Mouse (Mus musculus) stomach, postnatal 0 days (tissue): ENCODE results near the gene Snurf. TPM values are rescaled to one million over a fixed set of nuclear protein-coding genes. Genes with fewer than 3 reads are reported as not detected.

ENCODE experiments used
- ATAC-seq: fragments of 200-750 bp; cut with Nextera tagmentation; 2 replicates; pipeline ENCODE4 v1.8.0; 2017; ENCODE audit not compliant: low FRiP score, low TSS enrichment
- DNase-seq: peaks from one replicate; pipeline ENCODE4 v3.0.0-alpha.2; 2016; ENCODE audit warnings: low spot score
- H3K27ac ChIP-seq: fragments of 300-500 bp; sonication (generic); replicated peaks from 2 replicates; pipeline ENCODE4 v1.5.1; 2014; ENCODE audit warnings: mild to moderate bottlenecking, control low read depth
- H3K27me3 ChIP-seq: fragments of 300-500 bp; sonication (generic); 2 replicates; pipeline ENCODE4 v1.6.1; 2014; ENCODE audit warnings: low read length; ENCODE audit not compliant: control insufficient read depth, insufficient read depth
- H3K36me3 ChIP-seq: fragments of 300-500 bp; sonication (generic); 2 replicates; pipeline ENCODE4 v1.6.1; 2014; ENCODE audit warnings: low read length, mixed read lengths; ENCODE audit not compliant: control insufficient read depth, insufficient read depth
- H3K4me1 ChIP-seq: fragments of 300-500 bp; sonication (generic); replicated peaks from 2 replicates; pipeline ENCODE4 v1.6.1; 2014; ENCODE audit warnings: antibody characterized with exemption; ENCODE audit not compliant: control insufficient read depth, insufficient read depth
- H3K4me2 ChIP-seq: fragments of 300-500 bp; sonication (generic); replicated peaks from 2 replicates; pipeline ENCODE4 v1.6.1; 2014; ENCODE audit warnings: low read depth, mild to moderate bottlenecking, control low read depth, moderate library complexity
- H3K4me3 ChIP-seq: fragments of 300-500 bp; sonication (generic); 2 replicates; pipeline ENCODE4 v1.5.1; 2014; ENCODE audit warnings: low read depth, low read length, control low read depth
- H3K9ac ChIP-seq: fragments of 300-500 bp; sonication (generic); 2 replicates; pipeline ENCODE4 v1.6.1; 2014; ENCODE audit warnings: mild to moderate bottlenecking, low read length, control low read depth, mixed read lengths
- H3K9me3 ChIP-seq: fragments of 300-500 bp; sonication (generic); 2 replicates; pipeline ENCODE4 v1.6.1; 2016; ENCODE audit warnings: low read length; ENCODE audit not compliant: control insufficient read depth
- CTCF ChIP-seq: IDR thresholded peaks from 2 replicates; pipeline ENCODE4 v1.5.1; 2016; ENCODE audit warnings: antibody characterized with exemption, low read depth, mild to moderate bottlenecking, moderate library complexity
- EP300 ChIP-seq: optimal IDR thresholded peaks from 2 replicates; pipeline ENCODE3; 2016; ENCODE audit warnings: antibody characterized with exemption
- WGBS: fragments of 180-500 bp; shearing (Covaris S2); extraction: QIAGEN DNeasy Blood & Tissue Kit; methylation state at CpG from one replicate; pipeline ENCODE4 v1.1.7; 2014; 5-methylcytosine and 5-hydroxymethylcytosine counted together
- polyA plus RNA-seq: library from polyadenylated mRNA; unstranded; fragments of >200 nt; fragmentation: Nextera tagmentation; extraction: Ambion mirVana; gene quantifications from 2 replicates; pipeline ENCODE4 v1.2.1, GENCODE M21; 2015

The Snurf gene
- polyA plus RNA-seq, 1 experiment from 2014 or later, result 16.8 TPM

DNA sequence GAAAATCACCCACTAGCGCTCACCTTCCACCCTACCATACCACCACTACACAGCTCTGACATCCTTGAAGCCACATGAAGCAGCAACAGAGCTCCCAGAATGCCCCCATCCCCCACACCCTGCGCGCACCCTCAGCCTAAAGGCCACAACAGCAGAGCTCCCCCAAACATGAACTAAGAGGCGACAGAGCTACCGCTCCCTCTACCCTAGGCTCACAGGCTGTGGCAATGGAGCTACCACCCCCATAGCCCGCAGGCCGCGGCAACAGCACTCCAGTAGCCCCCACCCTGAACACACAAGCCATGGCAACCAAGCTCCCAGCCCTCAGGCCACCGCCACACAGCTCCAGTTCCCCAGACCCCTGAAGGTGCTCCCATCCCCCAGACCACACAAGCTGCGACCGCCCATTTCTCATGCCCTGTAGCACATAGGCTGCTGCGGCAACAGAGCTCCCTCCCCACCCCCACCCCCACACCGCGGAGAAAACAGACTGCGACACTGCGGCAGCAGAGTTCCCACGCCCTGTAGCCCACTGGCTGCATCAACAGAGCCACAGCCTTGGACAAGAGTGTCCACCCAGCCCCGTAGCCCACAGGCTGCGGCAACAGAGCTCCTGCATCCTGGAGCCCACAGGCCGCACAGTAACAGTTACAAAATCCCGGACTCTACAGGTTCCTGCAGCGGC lies 786 bp downstream of the Snurf start:
- Histone ChIP-seq H3K36me3 (no peaks in the 10 kb centered on the region), H3K9ac (peak overlapping the region; percentile 50), H3K4me3 (peak overlapping the region; percentile 49), H3K27ac (no peak overlapping the region), H3K27me3 (no peaks in the 10 kb centered on the region), H3K4me2 (peak overlapping the region; percentile 68), H3K4me1 (no peaks in the 10 kb centered on the region), H3K9me3 (no peaks in the 10 kb centered on the region)
- WGBS, result 48% methylated on average over 22 of the region's 22 CpGs
- TF ChIP-seq CTCF, result no peak
- TF ChIP-seq EP300, result no peak
- DNase-seq, result peak; percentile 31
- ATAC-seq, result peak; percentile 69

DNA sequence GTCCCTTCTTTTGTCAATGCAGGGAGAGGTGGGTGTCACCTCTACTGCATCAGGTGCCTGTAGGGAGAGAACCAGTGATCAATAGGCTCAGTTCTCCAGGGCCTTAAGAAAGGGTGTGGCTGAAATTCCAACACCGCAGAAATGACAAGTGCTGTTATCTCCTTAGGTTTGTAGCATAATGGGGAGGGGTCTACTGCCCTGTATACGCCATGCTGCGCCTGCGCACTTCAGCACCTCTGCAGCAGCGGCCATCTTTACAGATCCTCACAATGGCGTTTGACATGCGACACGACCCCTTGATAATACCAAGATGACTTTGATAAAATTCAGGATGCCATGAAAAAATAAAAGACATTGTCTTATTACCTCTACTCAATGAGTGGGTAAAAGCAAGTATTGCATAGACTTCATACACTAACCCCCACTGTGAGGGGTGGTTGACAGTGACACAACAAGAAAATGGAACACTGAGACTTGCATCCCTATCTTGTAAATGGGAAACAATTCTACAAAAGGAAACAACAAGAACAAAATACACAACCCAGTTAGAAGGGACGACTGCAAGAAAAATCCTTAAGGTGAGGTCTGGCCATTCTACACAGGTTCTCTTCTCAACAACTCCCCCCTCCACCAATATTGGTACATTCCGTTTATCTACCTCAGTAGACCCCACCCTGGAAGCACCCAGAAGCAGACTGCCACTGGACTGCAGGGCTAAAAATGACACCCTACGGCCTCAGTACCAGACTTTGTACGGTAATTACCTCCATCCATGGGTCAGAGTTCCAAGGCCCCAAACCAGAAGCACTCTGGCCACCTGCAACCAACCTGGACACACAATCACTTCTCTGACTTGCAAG lies 1.6 kb downstream of the Snurf start:
- Histone ChIP-seq H3K27ac (no peak overlapping the region), H3K4me1 (no peaks in the 10 kb centered on the region), H3K27me3 (no peaks in the 10 kb centered on the region), H3K4me2 (peak overlapping the region; percentile 68), H3K9me3 (no peaks in the 10 kb centered on the region), H3K4me3 (peak overlapping the region; percentile 49), H3K36me3 (no peaks in the 10 kb centered on the region), H3K9ac (no peak overlapping the region)
- DNase-seq (peak; percentile 12), ATAC-seq (no peak)
- WGBS, result 55% methylated on average over 12 of the region's 12 CpGs
- TF ChIP-seq CTCF (no peak), EP300 (no peak)

DNA sequence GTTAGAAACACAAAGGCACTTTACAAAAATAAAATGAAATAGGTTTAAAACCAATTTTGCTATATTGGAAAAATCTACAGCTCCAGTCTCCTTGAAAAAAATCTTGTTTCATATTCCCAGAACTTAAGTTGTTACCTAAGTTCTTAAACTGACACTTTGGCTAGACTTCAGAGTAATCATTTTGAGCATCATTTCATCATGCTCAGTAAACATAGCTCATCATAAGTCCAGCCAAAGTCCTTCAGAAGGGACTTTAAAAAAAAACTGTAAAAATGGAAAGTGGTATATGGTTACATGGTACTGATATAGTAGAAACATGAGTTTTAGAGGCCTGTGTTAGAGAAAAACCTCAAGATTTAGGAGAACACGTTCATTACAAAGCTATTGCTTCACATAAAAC lies 26.2 kb downstream of the Snurf start:
- no peak overlapping the region for H3K27ac ChIP-seq
- no peaks in the 10 kb centered on the region for H3K4me1 ChIP-seq
- ATAC-seq, result no peak
- H3K4me2 ChIP-seq, result no peak overlapping the region
- no peaks in the 10 kb centered on the region for H3K27me3 ChIP-seq
- DNase-seq, result no peak
- H3K4me3 ChIP-seq, result no peak overlapping the region
- H3K9me3 ChIP-seq, result no peaks in the 10 kb centered on the region
- 52% methylated on average over 1 of the region's 1 CpGs for WGBS
- no peaks in the 10 kb centered on the region for H3K36me3 ChIP-seq
- no peak for TF ChIP-seq EP300
- no peak for TF ChIP-seq CTCF
- no peak overlapping the region for H3K9ac ChIP-seq

Other genes starting within 250 kb of the Snurf start
- gene Gm38393, start within 50 bp of the Snurf start, polyA plus RNA-seq, result 0.12 and 0.15 TPM in 2 replicates
- 22.1 and 22.7 TPM in 2 replicates for gene Snrpn, start 135.2 kb upstream of the Snurf start, polyA plus RNA-seq